Mouse (Mus musculus) adrenal gland, postnatal 4 days (tissue): ENCODE data around the gene Kank1. TPM values are rescaled to one million over a fixed set of nuclear protein-coding genes. Genes with fewer than 3 reads are reported as not detected.

Experiments used
- DNase-seq, 2 experiments: peaks; one replicate each; pipeline ENCODE4 v3.0.0; 2021 to 2022; ENCODE audit warnings: low spot score in 2 of 2, mixed read lengths in 2 of 2
- long read RNA-seq, 2 experiments: library from polyadenylated mRNA; stranded (forward); transcript quantifications; one replicate each; pipeline ENCODE4 v2.0.0; 2021
- total RNA-seq, 2 experiments: library from RNA; stranded (reverse); gene quantifications; 2 replicates each; pipeline ENCODE4 v1.2.3; 2021

Gene Kank1
- 10 to 100 TPM; 33.2 to 34.3 TPM for total RNA-seq
- long read RNA-seq, experiment 1, partial matches to known transcripts: 3 of 5 reads
- long read RNA-seq, experiment 1, other reads (novel, unspliced or antisense): 2 of 5 reads
- long read RNA-seq, experiment 2, full-length matches to known transcripts: 2 of 24 reads
- long read RNA-seq, experiment 2, partial matches to known transcripts: 9 of 24 reads
- long read RNA-seq, experiment 2, other reads (novel, unspliced or antisense): 13 of 24 reads

DNA sequence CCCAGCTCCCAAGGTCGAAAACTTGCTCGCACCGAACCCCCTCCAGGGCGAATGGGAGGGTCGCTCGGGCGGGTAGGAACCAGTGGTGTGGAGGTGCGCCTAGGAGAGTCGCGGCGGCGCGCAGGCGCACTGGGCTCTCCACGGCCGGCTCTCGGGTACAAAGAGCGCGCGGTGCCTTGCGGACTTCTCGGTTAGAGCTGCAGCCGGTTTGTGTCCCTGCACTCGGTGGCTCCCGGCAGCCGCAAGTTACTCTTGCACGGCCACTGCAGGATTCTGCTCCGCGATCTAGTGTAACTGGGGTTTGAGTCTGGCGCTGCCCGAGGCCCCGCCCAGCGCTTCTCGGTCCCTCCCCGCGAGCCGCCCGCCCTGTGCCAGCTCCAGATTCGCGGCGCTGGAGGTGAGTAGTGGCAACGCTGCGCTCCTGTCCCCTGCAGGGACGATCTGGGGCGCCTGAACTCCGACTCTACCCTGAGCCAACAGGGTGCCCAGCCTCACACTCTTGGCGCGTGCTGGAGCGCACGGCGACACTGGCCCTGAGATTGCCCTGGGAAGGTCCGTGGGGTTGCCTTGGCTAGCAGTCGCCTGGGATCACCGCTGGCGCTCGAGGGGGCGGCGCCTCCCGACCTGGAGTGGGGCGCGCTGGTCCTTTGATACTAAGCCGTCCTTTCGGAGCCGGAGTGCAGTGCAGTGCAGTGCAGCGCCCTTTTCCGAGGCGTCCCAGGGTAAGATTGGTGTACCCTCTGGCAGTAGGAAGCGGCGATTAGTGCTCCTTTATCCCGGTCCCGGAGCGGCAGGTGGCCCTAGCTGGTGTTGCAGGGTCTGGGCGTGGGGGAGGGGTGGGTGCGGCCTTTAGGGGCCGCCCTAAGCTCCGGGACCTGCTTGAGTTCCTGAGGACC is at the start of gene Kank1:
Kank1 (plus strand) TSS at position 380 of the 896 bp plus-strand sequence.
- DNase-seq: peak; percentile 25 to 34

- no peak for DNase-seq
Observed at GRCm38 (mm10) chr19:25187681-25188080, 49.1 kb upstream of the Kank1 start.

- no peak for DNase-seq
Observed at GRCm38 (mm10) chr19:25193751-25194150, 43.0 kb upstream of the Kank1 start.

GRCm38 (mm10) chr19:25200081-25200860 is 36.5 kb upstream of the Kank1 start:
- no peak for DNase-seq

DNA sequence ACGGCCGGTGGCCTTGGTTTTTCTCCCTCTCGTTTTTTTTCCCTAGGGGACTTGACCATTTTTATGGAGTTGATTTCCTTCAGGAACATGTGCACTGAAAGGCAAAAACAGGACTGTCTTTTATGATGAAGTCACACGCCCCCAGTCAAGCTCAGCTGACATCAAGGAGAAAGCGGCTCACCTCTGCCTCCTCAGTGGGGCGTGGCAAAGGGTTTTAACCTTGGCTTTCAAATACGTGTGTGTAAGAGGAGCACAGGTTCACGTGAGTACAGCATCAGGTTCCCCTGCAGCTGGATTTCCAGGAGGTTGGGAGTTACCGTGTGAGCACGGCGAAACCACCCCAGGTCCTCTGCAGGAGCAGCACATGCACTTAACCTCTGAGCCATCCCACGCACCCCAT is 33.7 kb upstream of the Kank1 start:
- DNase-seq: no peak

- no peak for DNase-seq
Observed at GRCm38 (mm10) chr19:25206969-25207368, 29.8 kb upstream of the Kank1 start.

DNA sequence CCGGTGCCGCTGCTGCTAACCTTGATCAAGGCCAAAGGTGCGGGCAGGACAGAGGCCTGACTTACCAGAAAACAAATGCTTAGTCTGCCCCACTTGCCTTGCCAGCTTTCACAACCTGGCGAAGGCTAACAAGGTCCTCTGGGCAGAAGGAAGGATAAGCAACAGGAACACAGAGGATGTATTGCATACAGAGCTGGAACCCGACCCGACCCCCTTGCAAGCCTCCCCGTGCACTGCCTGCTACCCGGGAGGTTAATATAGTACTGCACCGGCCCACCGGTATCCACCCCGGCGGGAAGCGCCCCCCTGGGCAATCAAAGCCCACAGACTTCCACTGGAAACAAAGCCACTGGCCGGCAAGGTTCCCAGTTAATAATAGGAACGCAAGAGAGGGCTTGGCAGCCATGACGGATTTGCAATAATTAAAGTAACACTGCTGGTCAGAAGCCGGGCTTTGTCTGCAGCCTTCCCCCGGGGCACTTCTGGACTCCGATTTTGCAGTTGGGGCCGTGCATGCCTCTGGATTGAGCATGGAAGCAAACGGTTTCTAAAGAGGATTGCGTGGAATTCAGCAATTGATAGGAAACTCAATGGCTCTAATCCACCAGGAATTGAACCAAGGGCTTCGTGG is 28.9 kb upstream of the Kank1 start:
- DNase-seq: no peak

- no peak for DNase-seq
Observed at GRCm38 (mm10) chr19:25208596-25209110, 28.1 kb upstream of the Kank1 start.

- no peak for DNase-seq
Observed at GRCm38 (mm10) chr19:25220611-25221010, 16.2 kb upstream of the Kank1 start.

DNA sequence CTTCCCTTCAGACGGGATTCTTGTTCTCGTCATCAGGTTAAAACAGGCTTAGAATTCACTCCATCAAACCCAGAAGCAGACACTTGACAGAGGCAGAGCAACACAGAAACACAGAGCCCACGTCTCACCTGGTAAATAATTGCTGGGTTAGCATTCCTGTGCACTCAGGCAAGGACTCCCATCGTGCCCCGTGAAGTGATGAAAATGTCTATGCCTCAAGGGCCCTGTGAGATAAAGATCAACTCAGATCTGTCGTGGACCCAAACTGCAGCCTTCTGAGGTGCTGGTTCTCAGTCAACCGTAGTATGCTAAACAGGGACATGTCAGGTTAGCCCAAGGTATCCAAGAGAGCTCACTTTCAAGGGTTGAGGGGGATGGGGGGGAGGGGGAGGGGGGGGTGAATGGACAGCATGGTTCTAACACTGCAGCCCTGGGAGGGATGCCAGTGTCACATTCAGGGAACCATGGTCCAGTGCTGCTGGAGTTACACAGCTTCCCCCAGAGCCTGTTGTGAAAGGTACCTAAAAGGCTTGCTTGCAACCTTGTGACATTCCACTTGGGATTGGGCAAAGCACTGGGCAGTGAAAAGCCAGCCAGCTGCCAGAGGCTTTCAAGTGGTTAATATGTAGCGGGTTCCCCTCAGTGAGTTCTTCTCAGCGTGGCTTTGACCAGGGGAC is 14.7 kb upstream of the Kank1 start:
- DNase-seq: no peak

DNA sequence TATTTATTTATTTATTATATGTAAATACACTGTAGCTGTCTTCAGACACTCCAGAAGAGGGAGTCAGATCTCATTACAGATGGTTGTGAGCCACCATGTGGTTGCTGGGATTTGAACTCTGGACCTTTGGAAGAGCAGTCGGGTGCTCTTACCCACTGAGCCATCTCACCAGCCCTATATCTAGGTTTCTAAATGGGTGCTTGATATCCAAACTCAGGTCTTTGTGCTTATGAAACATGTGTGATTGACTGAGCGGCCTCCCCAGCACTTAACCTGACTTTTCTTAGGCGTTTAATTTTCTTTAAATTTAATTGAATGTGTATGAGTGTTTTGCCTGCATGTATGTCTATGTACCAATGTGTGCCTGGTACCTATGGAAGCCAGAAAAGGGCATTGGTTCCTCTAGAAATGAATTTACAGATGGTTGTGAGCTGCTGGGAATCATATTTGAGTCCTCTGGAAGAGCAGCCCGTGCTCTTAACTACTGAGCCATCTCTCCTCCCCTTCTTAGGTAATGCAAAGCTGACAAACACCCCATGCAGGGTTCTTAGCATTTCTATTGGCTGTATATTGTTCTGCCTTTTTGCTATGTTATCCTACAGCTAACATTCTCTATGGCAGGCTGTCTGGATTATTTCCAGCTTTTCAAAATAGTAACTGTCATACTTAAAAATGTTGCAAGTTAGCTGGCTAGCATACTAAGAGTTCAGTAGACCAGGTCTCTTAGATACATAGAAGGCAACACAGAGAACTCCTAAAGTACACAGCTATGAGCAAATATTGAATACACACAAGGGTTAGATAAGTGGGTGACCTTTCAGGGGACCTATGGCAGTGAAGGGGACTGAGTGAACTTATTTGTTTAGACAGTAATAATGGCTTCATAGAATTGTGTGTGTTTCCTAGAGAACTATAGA is 6.5 kb upstream of the Kank1 start:
- no peak for DNase-seq

DNA sequence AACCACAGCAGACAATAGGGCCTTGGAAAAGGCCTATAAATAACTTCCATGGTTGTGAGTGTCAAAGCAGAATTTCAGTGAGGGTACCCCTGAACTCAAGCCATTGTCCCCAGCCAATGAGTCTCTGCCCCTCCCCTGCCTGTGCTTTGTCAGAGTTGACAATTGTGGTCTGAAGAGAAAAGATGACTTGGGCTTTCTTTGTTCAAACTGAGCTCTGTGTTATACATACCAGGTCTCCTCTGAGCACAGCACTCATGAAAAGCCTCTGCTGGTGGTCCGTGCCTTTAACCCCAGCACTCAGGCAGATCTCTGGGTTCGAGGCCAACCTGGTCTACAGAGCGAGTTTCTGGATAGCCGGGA is 5.8 kb upstream of the Kank1 start:
- DNase-seq: no peak

DNA sequence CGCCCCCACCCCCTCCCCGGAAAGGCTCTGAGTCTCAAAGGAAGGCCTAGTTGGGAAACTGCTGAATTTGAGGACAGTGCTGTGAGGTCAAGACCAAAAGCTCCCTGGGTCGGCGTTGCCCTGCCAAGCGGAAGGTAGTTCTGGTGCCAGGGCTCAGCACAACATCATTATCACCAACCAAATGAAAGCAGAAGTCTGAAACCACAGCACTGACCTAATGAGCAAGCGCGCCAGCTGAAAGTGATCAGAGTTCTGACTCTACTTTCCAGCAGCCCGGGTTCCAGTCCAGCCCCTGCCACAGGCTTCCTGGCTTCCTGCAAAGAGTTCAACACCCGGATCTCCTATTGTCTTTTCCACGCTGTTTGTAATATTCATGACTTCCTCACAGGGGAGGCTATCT is 4.7 kb upstream of the Kank1 start:
- no peak for DNase-seq

DNA sequence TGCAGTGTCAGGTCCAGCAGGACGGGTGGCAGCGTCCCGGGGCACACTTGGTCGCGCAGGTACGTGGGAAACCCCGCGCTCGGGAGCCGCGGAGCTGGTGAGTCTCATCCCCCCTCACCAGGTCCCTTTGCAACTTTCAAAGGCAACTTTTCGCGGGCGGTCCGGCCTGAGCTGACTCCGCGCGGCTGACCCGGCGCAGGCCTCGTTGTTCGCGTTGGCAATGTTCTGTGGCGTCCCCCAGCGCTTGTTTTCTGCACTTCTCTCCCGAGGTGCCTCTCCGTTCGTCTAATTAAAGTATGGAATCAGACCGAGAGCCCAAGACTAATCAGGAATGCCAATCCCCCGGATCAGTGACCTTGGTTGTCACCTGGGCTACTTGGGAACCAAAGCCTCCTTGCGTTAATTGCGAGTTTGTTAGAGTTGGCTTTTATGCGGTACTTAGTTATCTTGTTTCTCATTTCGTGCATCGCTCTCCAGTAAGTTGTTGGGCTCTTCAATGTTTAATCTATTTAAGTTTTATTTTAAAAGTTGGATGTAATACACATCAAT is 791 bp downstream of the Kank1 start:
- DNase-seq: peak in 1 of 2 experiments; percentile 10

DNA sequence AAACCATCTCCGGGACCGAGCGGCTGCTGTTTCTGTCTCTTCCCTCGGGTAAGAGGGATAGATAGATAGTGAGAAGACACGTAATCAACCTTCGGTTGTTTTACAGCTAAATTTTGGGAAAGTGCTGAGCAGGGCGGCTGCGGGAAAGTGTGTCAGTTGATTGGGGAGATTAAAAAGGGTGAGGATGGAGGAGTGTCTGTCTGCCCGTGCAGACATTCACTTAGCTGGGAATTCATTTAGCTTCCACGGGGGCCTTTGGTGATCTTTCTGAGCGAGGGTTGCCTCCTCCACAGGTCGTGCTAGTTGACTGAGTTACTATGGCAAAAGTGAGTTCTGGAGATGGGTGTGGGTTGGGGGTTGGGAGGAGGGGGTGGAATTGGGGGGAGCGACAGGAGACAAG is 1.3 kb downstream of the Kank1 start:
- no peak for DNase-seq

DNA sequence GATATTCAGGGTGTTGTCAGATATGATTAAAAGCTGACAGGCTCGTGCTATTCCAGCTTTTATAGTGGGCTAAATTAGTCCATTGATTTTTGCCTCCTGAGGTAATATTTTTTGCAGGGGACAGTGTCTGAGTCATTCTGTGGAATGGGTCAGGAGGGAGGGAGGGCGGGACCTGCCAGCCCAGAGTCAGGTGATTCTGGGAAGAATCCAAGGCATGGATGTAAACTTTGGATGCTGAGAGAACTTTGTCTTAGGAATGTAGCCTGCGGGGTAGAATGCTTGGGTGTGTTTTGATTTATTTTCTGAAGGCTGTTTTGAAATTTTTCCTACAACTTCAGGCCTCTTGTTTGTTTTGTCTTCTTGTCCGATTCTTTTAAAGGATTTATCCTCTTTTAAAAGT is 6.8 kb downstream of the Kank1 start:
- DNase-seq: no peak

DNA sequence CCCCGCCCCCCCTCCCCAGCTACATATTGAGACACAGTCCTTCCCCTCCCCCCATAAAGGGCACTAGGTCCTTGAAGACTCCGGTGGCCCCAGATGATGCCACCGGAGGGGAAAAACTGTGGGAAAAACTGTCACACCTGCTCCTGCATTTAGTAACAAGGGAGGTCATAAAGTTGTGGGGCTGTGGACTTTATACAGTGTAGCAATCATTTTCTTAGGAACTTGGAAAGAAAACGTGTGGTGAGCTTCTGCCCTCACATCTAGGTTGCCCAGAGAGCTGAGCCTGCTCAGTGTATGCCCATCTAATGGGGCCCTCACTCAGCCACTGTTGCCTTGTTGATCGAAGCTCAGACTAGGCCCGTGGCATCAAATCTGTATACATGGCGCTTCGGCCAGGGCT is 9.3 kb downstream of the Kank1 start:
- DNase-seq: no peak

- no peak for DNase-seq
Observed at GRCm38 (mm10) chr19:25247858-25248552, 11.2 kb downstream of the Kank1 start.

GRCm38 (mm10) chr19:25249230-25249629 is 12.5 kb downstream of the Kank1 start:
- DNase-seq: no peak
